Mouse (Mus musculus): Measurements from ENCODE around the gene Zfp618. TPM values are rescaled to one million over a fixed set of nuclear protein-coding genes. Genes with fewer than 3 reads are reported as not detected.

Zfp618 gene
- polyA plus RNA-seq, 1 experiment from 2014 or later = 36.7 TPM

DNA sequence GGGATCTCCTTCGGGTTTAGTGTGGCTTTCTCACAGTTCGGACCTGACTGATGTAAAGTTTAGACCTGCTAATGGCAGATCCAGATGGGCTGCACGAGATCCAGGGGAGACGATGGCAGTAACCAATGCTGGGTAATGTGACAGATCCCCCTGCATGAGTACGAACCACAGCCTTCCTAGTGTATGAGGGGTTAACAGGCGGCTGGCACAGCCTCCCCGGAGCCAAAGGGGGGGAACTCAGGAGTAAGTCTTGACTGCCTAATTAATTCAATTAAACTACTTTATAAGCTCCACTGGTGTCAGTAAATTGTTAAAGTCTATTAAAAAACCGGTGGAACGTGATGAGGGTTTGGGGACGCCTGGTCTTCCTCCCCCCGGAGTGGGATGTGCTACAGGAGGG lies 39.1 kb downstream of the Zfp618 start:
- H3K36me3 ChIP-seq (ENCODE audit: control insufficient read depth, insufficient read depth, low read length) = no peaks in the 10 kb centered on the region
- H3K4me3 ChIP-seq (ENCODE audit: low read depth, low read length) = no peak overlapping the region
- no peaks in the 10 kb centered on the region for H3K9me3 ChIP-seq (ENCODE audit: control insufficient read depth, low read length)
- no peak for ATAC-seq (ENCODE audit: low FRiP score)
- H3K9ac ChIP-seq (ENCODE audit: low read depth, low read length) = no peak overlapping the region
- DNase-seq (ENCODE audit: low spot score) = no peak
- WGBS = 88% methylated on average over 11 of the region's 11 CpGs
- H3K4me2 ChIP-seq (replicated peaks; ENCODE audit: low read depth, low read length) = no peak overlapping the region
- H3K4me1 ChIP-seq (replicated peaks; ENCODE audit: control insufficient read depth, insufficient read depth, low read length) = no peaks in the 10 kb centered on the region
- H3K27me3 ChIP-seq (ENCODE audit: control insufficient read depth, insufficient read depth, low read length) = no peaks in the 10 kb centered on the region
- no peak overlapping the region for H3K27ac ChIP-seq (ENCODE audit: low read depth, low read length)

DNA sequence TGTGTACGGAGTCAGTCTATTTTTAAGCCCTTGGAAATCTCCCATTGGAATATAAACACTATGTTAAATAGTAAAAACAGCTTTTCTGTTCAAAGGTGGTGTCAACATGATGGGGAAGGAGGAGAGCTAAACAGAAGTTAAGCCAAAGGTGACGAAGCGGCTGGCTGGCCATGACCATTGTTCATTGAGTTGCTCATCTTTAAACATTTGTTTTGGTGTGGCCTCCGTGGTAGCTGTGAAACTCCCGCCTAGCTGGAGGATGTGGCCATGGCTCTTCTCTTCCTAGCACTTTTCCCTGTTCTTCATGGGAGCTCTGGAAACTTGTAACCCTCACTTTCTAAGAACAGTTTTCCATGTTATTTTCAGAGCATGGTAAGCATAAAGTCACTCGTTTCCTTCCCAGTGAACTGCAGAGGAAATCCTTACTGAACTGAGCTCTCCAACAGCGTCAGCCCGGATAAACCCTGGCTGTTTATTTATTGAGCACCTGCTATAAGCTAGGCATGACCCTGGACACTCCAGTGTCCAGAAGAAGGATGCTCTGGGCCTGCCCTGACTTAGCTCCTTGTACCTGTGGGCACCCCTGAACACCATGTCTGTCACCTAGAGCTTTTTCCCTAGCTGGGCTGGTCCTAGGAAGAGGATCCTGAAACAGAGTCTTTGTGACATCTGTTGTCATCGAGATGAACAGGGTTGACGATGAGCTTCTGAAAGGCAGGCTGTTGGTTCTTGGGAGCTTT lies 40.2 kb downstream of the Zfp618 start:
- no peaks in the 10 kb centered on the region for H3K4me1 ChIP-seq (replicated peaks; ENCODE audit: control insufficient read depth, insufficient read depth, low read length)
- no peak overlapping the region for H3K4me3 ChIP-seq (ENCODE audit: low read depth, low read length)
- no peak overlapping the region for H3K4me2 ChIP-seq (replicated peaks; ENCODE audit: low read depth, low read length)
- H3K27ac ChIP-seq (ENCODE audit: low read depth, low read length) = no peak overlapping the region
- 89% methylated on average over 10 of the region's 10 CpGs for WGBS
- H3K36me3 ChIP-seq (ENCODE audit: control insufficient read depth, insufficient read depth, low read length) = no peaks in the 10 kb centered on the region
- no peaks in the 10 kb centered on the region for H3K9me3 ChIP-seq (ENCODE audit: control insufficient read depth, low read length)
- no peak for ATAC-seq (ENCODE audit: low FRiP score)
- no peak for DNase-seq (ENCODE audit: low spot score)
- no peak overlapping the region for H3K9ac ChIP-seq (ENCODE audit: low read depth, low read length)
- H3K27me3 ChIP-seq (ENCODE audit: control insufficient read depth, insufficient read depth, low read length) = no peaks in the 10 kb centered on the region

DNA sequence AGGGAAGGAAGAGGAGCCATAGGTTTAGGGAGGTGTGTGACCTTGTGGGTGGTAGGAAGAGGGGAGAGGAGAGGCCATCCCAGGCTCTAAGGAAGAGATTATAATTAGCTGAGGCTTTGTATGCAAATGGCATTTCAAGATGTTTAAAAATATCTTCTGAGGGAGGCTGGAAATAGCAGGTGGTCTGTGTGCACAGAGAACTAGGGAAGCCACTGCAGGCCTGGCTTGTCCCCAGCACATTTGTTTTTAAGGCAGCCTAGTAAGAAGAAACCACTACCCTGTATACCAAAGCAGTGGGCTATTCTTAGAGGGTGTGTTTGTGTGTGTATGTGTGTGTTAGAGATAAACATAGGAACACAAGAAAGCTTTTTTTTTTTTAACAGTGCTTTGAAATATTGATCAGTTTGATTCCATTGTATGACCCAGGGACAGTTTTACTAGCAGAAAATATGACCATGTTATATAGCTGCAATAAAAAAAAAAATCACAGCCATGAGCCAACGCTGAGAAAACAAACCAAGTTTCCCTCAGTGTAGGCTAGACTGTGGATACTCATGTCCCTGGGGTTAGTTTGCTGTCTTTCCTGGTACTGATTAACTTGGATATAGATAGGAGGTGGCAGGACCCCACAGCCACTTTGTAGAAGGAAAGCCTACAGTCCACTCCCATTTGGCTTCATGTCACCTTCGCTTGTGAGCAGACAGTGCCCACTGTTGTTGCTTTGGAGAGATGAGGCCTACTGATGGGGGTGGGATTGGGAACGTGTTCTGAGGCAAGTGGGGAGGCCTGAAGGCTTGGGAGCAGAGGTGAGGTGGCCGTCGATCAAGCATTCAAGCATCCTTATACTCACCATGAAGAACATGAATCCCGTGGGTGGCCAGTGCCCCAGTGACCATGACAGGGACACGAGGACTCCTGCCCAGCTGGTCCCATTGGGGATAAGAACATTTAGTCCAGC lies 41.1 kb downstream of the Zfp618 start:
- no peak for DNase-seq (ENCODE audit: low spot score)
- Histone ChIP-seq H3K4me1 (replicated peaks; ENCODE audit: control insufficient read depth, insufficient read depth, low read length) (no peaks in the 10 kb centered on the region), H3K27ac (ENCODE audit: low read depth, low read length) (no peak overlapping the region), H3K27me3 (ENCODE audit: control insufficient read depth, insufficient read depth, low read length) (no peaks in the 10 kb centered on the region), H3K4me3 (ENCODE audit: low read depth, low read length) (no peak overlapping the region), H3K4me2 (replicated peaks; ENCODE audit: low read depth, low read length) (no peak overlapping the region), H3K9me3 (ENCODE audit: control insufficient read depth, low read length) (no peaks in the 10 kb centered on the region), H3K36me3 (ENCODE audit: control insufficient read depth, insufficient read depth, low read length) (no peaks in the 10 kb centered on the region), H3K9ac (ENCODE audit: low read depth, low read length) (no peak overlapping the region)
- 82% methylated on average over 7 of the region's 7 CpGs for WGBS
- no peak for ATAC-seq (ENCODE audit: low FRiP score)

DNA sequence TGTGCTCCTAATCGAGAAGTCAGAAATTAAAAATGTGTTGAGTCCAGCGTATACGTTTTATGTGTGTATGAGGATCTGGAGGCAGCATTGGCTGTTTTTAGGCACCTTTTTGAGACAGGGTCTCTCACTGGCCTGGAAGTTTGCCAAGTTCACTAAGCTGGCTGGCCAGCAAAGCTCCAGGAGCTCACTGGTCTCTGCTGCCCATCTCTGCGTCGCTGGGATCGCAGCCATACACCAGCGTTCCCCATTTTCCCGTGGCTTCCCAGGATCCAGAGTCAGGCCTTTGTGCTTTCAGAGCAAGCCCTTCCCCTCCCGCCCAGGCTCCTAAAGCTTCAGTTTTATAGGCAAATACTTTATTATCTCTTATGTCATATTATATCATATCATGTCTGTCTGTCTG lies 42.8 kb downstream of the Zfp618 start:
- Histone ChIP-seq H3K36me3 (ENCODE audit: control insufficient read depth, insufficient read depth, low read length) (no peaks in the 10 kb centered on the region), H3K27ac (ENCODE audit: low read depth, low read length) (no peak overlapping the region), H3K9ac (ENCODE audit: low read depth, low read length) (no peak overlapping the region), H3K27me3 (ENCODE audit: control insufficient read depth, insufficient read depth, low read length) (no peaks in the 10 kb centered on the region), H3K4me2 (replicated peaks; ENCODE audit: low read depth, low read length) (no peak overlapping the region), H3K9me3 (ENCODE audit: control insufficient read depth, low read length) (no peaks in the 10 kb centered on the region), H3K4me1 (replicated peaks; ENCODE audit: control insufficient read depth, insufficient read depth, low read length) (no peaks in the 10 kb centered on the region), H3K4me3 (ENCODE audit: low read depth, low read length) (no peak overlapping the region)
- no peak for ATAC-seq (ENCODE audit: low FRiP score)
- WGBS = 87% methylated on average over 9 of the region's 9 CpGs
- no peak for DNase-seq (ENCODE audit: low spot score)

DNA sequence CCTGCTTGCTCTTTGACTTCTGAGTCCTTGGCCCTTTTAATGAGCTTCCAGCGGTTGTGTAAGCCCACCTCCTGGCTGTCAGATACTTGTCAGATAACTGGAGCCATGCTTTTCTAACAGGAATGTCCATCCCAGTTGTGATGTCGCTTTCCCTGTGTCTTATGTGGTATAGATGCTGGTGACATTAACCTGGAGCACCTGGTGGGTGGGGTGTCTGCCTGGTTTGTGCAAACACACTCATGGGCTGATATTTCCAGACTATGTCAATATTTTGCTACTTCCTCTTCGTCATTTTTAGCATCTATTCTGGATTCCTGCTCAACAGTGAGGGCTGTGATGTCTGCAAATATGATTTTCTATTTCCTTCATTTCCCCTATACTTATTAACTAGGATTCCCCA lies 43.4 kb downstream of the Zfp618 start:
- Histone ChIP-seq H3K27ac (ENCODE audit: low read depth, low read length) (no peak overlapping the region), H3K9ac (ENCODE audit: low read depth, low read length) (no peak overlapping the region), H3K4me1 (replicated peaks; ENCODE audit: control insufficient read depth, insufficient read depth, low read length) (no peaks in the 10 kb centered on the region), H3K9me3 (ENCODE audit: control insufficient read depth, low read length) (no peaks in the 10 kb centered on the region), H3K27me3 (ENCODE audit: control insufficient read depth, insufficient read depth, low read length) (no peaks in the 10 kb centered on the region), H3K36me3 (ENCODE audit: control insufficient read depth, insufficient read depth, low read length) (no peaks in the 10 kb centered on the region), H3K4me2 (replicated peaks; ENCODE audit: low read depth, low read length) (no peak overlapping the region), H3K4me3 (ENCODE audit: low read depth, low read length) (no peak overlapping the region)
- DNase-seq (ENCODE audit: low spot score) (no peak), ATAC-seq (ENCODE audit: low FRiP score) (no peak)
- WGBS = 79% methylated on average over 3 of the region's 3 CpGs

DNA sequence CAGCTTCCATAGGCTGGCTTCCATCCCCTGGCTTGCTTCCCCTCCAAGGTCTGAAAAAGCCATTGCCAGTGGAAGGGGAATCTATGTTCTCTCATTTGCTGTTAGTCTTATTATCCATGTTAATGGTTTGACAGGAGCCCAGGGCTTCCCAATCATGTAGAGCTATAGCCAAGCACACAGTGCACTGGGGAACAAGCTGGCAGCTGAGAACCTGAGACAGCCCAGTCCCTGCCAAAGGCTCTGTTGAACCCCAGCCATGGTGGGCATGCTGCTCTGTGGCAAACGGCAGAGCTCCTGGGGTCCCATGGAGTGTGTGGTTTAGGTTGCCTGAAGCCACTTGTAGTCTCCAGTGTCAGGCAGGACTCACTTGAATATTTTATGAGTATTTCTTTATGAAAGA lies 44.4 kb downstream of the Zfp618 start:
- Histone ChIP-seq H3K4me2 (replicated peaks; ENCODE audit: low read depth, low read length) (no peak overlapping the region), H3K4me1 (replicated peaks; ENCODE audit: control insufficient read depth, insufficient read depth, low read length) (no peaks in the 10 kb centered on the region), H3K9me3 (ENCODE audit: control insufficient read depth, low read length) (no peaks in the 10 kb centered on the region), H3K4me3 (ENCODE audit: low read depth, low read length) (no peak overlapping the region), H3K36me3 (ENCODE audit: control insufficient read depth, insufficient read depth, low read length) (no peaks in the 10 kb centered on the region), H3K27me3 (ENCODE audit: control insufficient read depth, insufficient read depth, low read length) (no peaks in the 10 kb centered on the region), H3K9ac (ENCODE audit: low read depth, low read length) (no peak overlapping the region), H3K27ac (ENCODE audit: low read depth, low read length) (no peak overlapping the region)
- DNase-seq (ENCODE audit: low spot score) = no peak
- no peak for ATAC-seq (ENCODE audit: low FRiP score)
- WGBS = 100% methylated on average over 1 of the region's 1 CpGs

DNA sequence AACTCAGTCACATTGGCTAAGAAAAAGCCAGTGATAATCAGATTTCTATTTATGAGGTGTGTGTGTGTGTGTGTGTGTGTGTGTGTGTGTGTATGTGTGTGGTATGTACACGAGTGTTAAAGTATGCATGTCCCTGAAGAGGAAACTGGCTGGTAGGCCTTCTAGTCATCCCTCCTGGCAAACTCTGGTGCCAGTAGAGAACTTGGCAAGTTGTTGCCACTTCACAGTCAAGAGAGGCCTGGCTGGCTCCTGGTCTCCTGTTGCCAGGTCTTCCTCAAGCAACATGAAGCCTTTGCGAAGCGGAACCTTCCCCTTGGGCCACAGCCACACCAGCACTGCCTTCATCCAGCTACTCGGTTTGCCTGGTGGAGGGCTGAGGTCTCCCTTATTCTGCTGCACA lies 44.9 kb downstream of the Zfp618 start:
- no peaks in the 10 kb centered on the region for H3K36me3 ChIP-seq (ENCODE audit: control insufficient read depth, insufficient read depth, low read length)
- no peak overlapping the region for H3K4me2 ChIP-seq (replicated peaks; ENCODE audit: low read depth, low read length)
- H3K4me3 ChIP-seq (ENCODE audit: low read depth, low read length) = no peak overlapping the region
- H3K27me3 ChIP-seq (ENCODE audit: control insufficient read depth, insufficient read depth, low read length) = no peaks in the 10 kb centered on the region
- no peaks in the 10 kb centered on the region for H3K9me3 ChIP-seq (ENCODE audit: control insufficient read depth, low read length)
- H3K27ac ChIP-seq (ENCODE audit: low read depth, low read length) = no peak overlapping the region
- ATAC-seq (ENCODE audit: low FRiP score) (no peak), DNase-seq (ENCODE audit: low spot score) (no peak)
- no peak overlapping the region for H3K9ac ChIP-seq (ENCODE audit: low read depth, low read length)
- WGBS = 92% methylated on average over 4 of the region's 4 CpGs
- no peaks in the 10 kb centered on the region for H3K4me1 ChIP-seq (replicated peaks; ENCODE audit: control insufficient read depth, insufficient read depth, low read length)

DNA sequence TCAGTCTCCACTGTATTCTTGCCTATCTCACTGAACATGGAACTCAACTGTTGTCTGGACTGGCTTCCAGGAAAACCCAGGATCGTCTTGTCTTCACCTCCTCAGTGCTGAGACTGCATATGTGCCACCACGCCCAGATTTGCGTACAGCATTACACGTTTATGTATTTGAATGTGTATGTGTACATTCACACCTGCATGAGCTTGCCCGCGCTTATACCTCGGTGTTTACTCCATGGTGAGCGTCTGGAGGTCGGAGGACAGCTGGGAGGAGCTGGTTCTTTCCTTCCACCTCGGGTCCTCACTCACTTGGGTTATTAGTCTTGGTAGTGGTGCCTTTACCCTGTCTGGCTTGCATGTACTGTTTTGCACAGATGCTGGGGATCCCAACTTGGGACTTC lies 53.2 kb downstream of the Zfp618 start:
- WGBS = 91% methylated on average over 10 of the region's 10 CpGs
- no peak for ATAC-seq (ENCODE audit: low FRiP score)
- H3K36me3 ChIP-seq (ENCODE audit: control insufficient read depth, insufficient read depth, low read length) = no peaks in the 10 kb centered on the region
- no peaks in the 10 kb centered on the region for H3K4me1 ChIP-seq (replicated peaks; ENCODE audit: control insufficient read depth, insufficient read depth, low read length)
- H3K9ac ChIP-seq (ENCODE audit: low read depth, low read length) = no peak overlapping the region
- no peak overlapping the region for H3K4me2 ChIP-seq (replicated peaks; ENCODE audit: low read depth, low read length)
- no peaks in the 10 kb centered on the region for H3K9me3 ChIP-seq (ENCODE audit: control insufficient read depth, low read length)
- no peak for DNase-seq (ENCODE audit: low spot score)
- no peak overlapping the region for H3K4me3 ChIP-seq (ENCODE audit: low read depth, low read length)
- no peaks in the 10 kb centered on the region for H3K27me3 ChIP-seq (ENCODE audit: control insufficient read depth, insufficient read depth, low read length)
- no peak overlapping the region for H3K27ac ChIP-seq (ENCODE audit: low read depth, low read length)

All from hindbrain, embryonic 11.5 days (tissue).